Mouse (Mus musculus): ENCODE measurements around the gene March8. TPM values are rescaled to one million over a fixed set of nuclear protein-coding genes. Genes with fewer than 3 reads are reported as not detected.

March8 gene
- polyA plus RNA-seq (2012; rRNA removed) (40.4 and 49.4 TPM in 2 replicates), polyA plus RNA-seq (2014; fragmentation: Nextera tagmentation; extraction: Ambion mirVana) (27.0 and 29.6 TPM in 2 replicates)

GRCm38 (mm10) chr6:116337835-116338501 lies at the start of gene March8:
Gene March8, plus strand, starts transcription at chr6:116338024.
- Histone ChIP-seq H3K36me3 (ENCODE audit: control insufficient read depth, insufficient read depth, low read length) (no peaks in the 10 kb centered on the region), H3K27ac (replicated peaks; ENCODE audit: low read depth, low read length) (no peak within 1 kb of the TSS), H3K9me3 (ENCODE audit: control insufficient read depth, low read length) (no peaks in the 10 kb centered on the region), H3K4me3 (replicated peaks; ENCODE audit: low read length) (peak within 1 kb of the TSS; percentile 85), H3K4me2 (replicated peaks; ENCODE audit: low read depth, low read length, severe bottlenecking) (peak within 1 kb of the TSS; percentile 71), H3K27me3 (ENCODE audit: control insufficient read depth, insufficient read depth, low read length) (no peaks in the 10 kb centered on the region), H3K9ac (ENCODE audit: low read depth, low read length, severe bottlenecking) (peak within 1 kb of the TSS; percentile 77), H3K4me1 (ENCODE audit: control insufficient read depth, insufficient read depth, low read length) (no peaks in the 10 kb centered on the region)
- ATAC-seq (ENCODE audit: low FRiP score, low read depth): peak; percentile 95
- DNase-seq (ENCODE audit: low spot score): peak; percentile 91
- no peak for TF ChIP-seq POLR2A (IDR thresholded peaks at IDR 0.05; ENCODE audit: borderline replicate concordance, extremely low read depth, insufficient read depth, insufficient read length)
- WGBS: under 1% methylated on average over 64 of the region's 75 CpGs

DNA sequence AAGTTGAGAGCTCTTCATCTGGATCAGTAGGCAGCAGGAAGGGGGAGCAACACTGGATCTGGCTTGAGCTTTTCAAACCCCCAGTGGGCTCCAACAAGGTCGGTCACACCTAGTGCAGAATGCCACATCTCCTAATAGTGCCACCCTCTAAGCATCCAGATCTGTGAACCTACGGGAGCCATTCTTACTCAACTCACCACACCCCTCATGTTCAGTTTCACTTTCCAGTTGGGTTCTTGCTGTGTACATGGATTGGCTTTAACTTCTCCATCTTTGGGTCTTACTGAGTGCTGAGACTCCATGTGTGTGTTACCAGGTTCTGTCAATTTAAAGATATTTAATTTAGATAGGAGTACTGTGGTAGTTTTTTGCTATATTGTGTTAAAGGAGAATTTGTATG lies 26.4 kb upstream of the March8 start:
- DNase-seq (ENCODE audit: low spot score): no peak

DNA sequence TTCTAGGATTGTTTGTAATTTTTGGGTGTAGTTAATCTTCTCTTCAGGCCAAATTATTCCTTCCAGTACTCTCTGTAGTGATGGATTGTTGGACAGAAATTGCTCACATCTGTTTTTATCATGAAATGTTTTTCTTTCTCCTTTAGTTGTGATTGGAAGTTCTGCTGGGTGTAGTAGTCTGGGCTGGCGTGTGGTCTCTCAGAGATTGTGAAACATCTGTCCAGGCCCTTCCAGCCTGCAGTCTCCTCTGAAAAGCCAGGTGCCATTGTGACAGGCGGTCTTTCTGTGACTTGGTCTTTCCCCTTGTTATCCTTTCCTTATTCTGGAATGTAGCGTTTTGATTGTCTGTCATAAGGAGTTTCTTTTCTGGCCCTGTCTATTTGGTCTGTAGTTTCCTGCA lies 18.6 kb upstream of the March8 start:
- no peak for TF ChIP-seq POLR2A (IDR thresholded peaks at IDR 0.05; ENCODE audit: borderline replicate concordance, extremely low read depth, insufficient read depth, insufficient read length)
- H3K4me1 ChIP-seq (ENCODE audit: control insufficient read depth, insufficient read depth, low read length): no peaks in the 10 kb centered on the region
- no peaks in the 10 kb centered on the region for H3K9me3 ChIP-seq (ENCODE audit: control insufficient read depth, low read length)
- no peak overlapping the region for H3K4me3 ChIP-seq (replicated peaks; ENCODE audit: low read length)
- 74% methylated on average over 3 of the region's 3 CpGs for WGBS
- DNase-seq (ENCODE audit: low spot score) (no peak), ATAC-seq (ENCODE audit: low FRiP score, low read depth) (no peak)
- H3K9ac ChIP-seq (ENCODE audit: low read depth, low read length, severe bottlenecking): no peak overlapping the region
- no peak overlapping the region for H3K27ac ChIP-seq (replicated peaks; ENCODE audit: low read depth, low read length)
- no peaks in the 10 kb centered on the region for H3K36me3 ChIP-seq (ENCODE audit: control insufficient read depth, insufficient read depth, low read length)
- H3K4me2 ChIP-seq (replicated peaks; ENCODE audit: low read depth, low read length, severe bottlenecking): no peak overlapping the region
- H3K27me3 ChIP-seq (ENCODE audit: control insufficient read depth, insufficient read depth, low read length): no peaks in the 10 kb centered on the region

More for the DNA sequence above, 26.4 kb upstream of the March8 start:
- no peaks in the 10 kb centered on the region for H3K27me3 ChIP-seq (ENCODE audit: control insufficient read depth, insufficient read depth, low read length)
- TF ChIP-seq POLR2A (IDR thresholded peaks at IDR 0.05; ENCODE audit: borderline replicate concordance, extremely low read depth, insufficient read depth, insufficient read length): no peak
- H3K4me2 ChIP-seq (replicated peaks; ENCODE audit: low read depth, low read length, severe bottlenecking): no peak overlapping the region
- no peak overlapping the region for H3K9ac ChIP-seq (ENCODE audit: low read depth, low read length, severe bottlenecking)
- H3K36me3 ChIP-seq (ENCODE audit: control insufficient read depth, insufficient read depth, low read length): no peaks in the 10 kb centered on the region
- no peak overlapping the region for H3K4me3 ChIP-seq (replicated peaks; ENCODE audit: low read length)
- H3K4me1 ChIP-seq (ENCODE audit: control insufficient read depth, insufficient read depth, low read length): no peaks in the 10 kb centered on the region
- 90% methylated on average over 2 of the region's 2 CpGs for WGBS
- no peaks in the 10 kb centered on the region for H3K9me3 ChIP-seq (ENCODE audit: control insufficient read depth, low read length)
- no peak overlapping the region for H3K27ac ChIP-seq (replicated peaks; ENCODE audit: low read depth, low read length)
- no peak for ATAC-seq (ENCODE audit: low FRiP score, low read depth)

- Histone ChIP-seq H3K4me2 (replicated peaks; ENCODE audit: low read depth, low read length, severe bottlenecking) (no peak overlapping the region), H3K4me1 (ENCODE audit: control insufficient read depth, insufficient read depth, low read length) (no peaks in the 10 kb centered on the region), H3K9me3 (ENCODE audit: control insufficient read depth, low read length) (no peaks in the 10 kb centered on the region), H3K27ac (replicated peaks; ENCODE audit: low read depth, low read length) (no peak overlapping the region), H3K36me3 (ENCODE audit: control insufficient read depth, insufficient read depth, low read length) (no peaks in the 10 kb centered on the region), H3K27me3 (ENCODE audit: control insufficient read depth, insufficient read depth, low read length) (no peaks in the 10 kb centered on the region), H3K9ac (ENCODE audit: low read depth, low read length, severe bottlenecking) (no peak overlapping the region), H3K4me3 (replicated peaks; ENCODE audit: low read length) (no peak overlapping the region)
- DNase-seq (ENCODE audit: low spot score): no peak
- no peak for TF ChIP-seq POLR2A (IDR thresholded peaks at IDR 0.05; ENCODE audit: borderline replicate concordance, extremely low read depth, insufficient read depth, insufficient read length)
- 72% methylated on average over 3 of the region's 3 CpGs for WGBS
- no peak for ATAC-seq (ENCODE audit: low FRiP score, low read depth)
These were observed 11.2 kb upstream of the March8 start for GRCm38 (mm10) chr6:116326641-116327040.

GRCm38 (mm10) chr6:116331396-116331795 lies 6.4 kb upstream of the March8 start:
- ATAC-seq (ENCODE audit: low FRiP score, low read depth): no peak
- Histone ChIP-seq H3K9ac (ENCODE audit: low read depth, low read length, severe bottlenecking) (no peak overlapping the region), H3K27ac (replicated peaks; ENCODE audit: low read depth, low read length) (no peak overlapping the region), H3K4me1 (ENCODE audit: control insufficient read depth, insufficient read depth, low read length) (no peaks in the 10 kb centered on the region), H3K36me3 (ENCODE audit: control insufficient read depth, insufficient read depth, low read length) (no peaks in the 10 kb centered on the region), H3K9me3 (ENCODE audit: control insufficient read depth, low read length) (no peaks in the 10 kb centered on the region), H3K4me3 (replicated peaks; ENCODE audit: low read length) (no peak overlapping the region), H3K27me3 (ENCODE audit: control insufficient read depth, insufficient read depth, low read length) (no peaks in the 10 kb centered on the region), H3K4me2 (replicated peaks; ENCODE audit: low read depth, low read length, severe bottlenecking) (no peak overlapping the region)
- 81% methylated on average over 2 of the region's 2 CpGs for WGBS
- no peak for TF ChIP-seq POLR2A (IDR thresholded peaks at IDR 0.05; ENCODE audit: borderline replicate concordance, extremely low read depth, insufficient read depth, insufficient read length)
- no peak for DNase-seq (ENCODE audit: low spot score)
